In genomic region chr2:120153586-120154360, GRCm38 (mm10) we compare ENCODE assay signal across 8 mouse cellular contexts. TPM values are rescaled to one million over a fixed set of nuclear protein-coding genes. Genes with fewer than 3 reads are reported as not detected.
A peak's percentile ranks its signal among the peaks of the same experiment; 100 is the strongest.
DNase-seq lines count a peak whose midpoint lies in the region; ATAC-seq and TF ChIP-seq lines count a peak whose summit lies in the region.

No protein-coding gene starts in this region.

- H3K9me3 ChIP-seq in hindbrain, embryonic 15.5 days: no peaks in the 10 kb centered on the region
- H3K9me3 ChIP-seq in liver, embryonic 16.5 days (replicated peaks; ENCODE audit: control insufficient read depth, low read length): no peaks in the 10 kb centered on the region

- DNase-seq in adrenal gland, postnatal 14 days: peak; percentile 17
- no peak for DNase-seq in adrenal gland, postnatal 10 days
- DNase-seq in 3T3-L1 (ENCODE audit: low read depth, low spot score): peak; percentile 67
- no peak for DNase-seq in testis, postnatal 10 days (ENCODE audit: low spot score)

- no peak for TF ChIP-seq CTCF in cortical plate, adult 2 months (IDR thresholded peaks at IDR 0.05; ENCODE audit: extremely low read depth, insufficient read depth, low read length)

- no peaks in the 10 kb centered on the region for H3K27me3 ChIP-seq in hindbrain, embryonic 15.5 days
- H3K27me3 ChIP-seq in liver, embryonic 16.5 days (ENCODE audit: control insufficient read depth, insufficient read depth, low read depth, low read length): no peaks in the 10 kb centered on the region

- H3K9ac ChIP-seq in hindbrain, embryonic 15.5 days: peak overlapping the region; percentile 54
- peak overlapping the region; percentile 82 for H3K9ac ChIP-seq in liver, embryonic 16.5 days (ENCODE audit: low read depth, low read length)

- TF ChIP-seq POLR2A in cortical plate, adult 2 months (IDR thresholded peaks at IDR 0.05; ENCODE audit: extremely low read depth, insufficient read depth, low read length): no peak

- peak overlapping the region; percentile 56 for H3K4me3 ChIP-seq in cortical plate, adult 2 months (ENCODE audit: insufficient read depth, low read length)
- peak overlapping the region; percentile 70 for H3K4me3 ChIP-seq in hindbrain, embryonic 15.5 days
- H3K4me3 ChIP-seq in liver, embryonic 16.5 days (ENCODE audit: low read depth, low read length): peak overlapping the region; percentile 74

- no peak overlapping the region for H3K27ac ChIP-seq in cortical plate, adult 2 months (ENCODE audit: insufficient read depth, low read length)
- H3K27ac ChIP-seq in hindbrain, embryonic 15.5 days (replicated peaks): peak overlapping the region; percentile 61; the same call in 1 of the 2 replicates
- peak overlapping the region; percentile 81 for H3K27ac ChIP-seq in liver, embryonic 16.5 days (ENCODE audit: low read length)

- no peak for ATAC-seq in hindbrain, embryonic 15.5 days (ENCODE audit: low FRiP score, low read depth)
- no peak; the same call in 1 of the 2 replicates for ATAC-seq in liver, embryonic 16.5 days (ENCODE audit: low read depth)
- ATAC-seq in neutrophil, adult 5-6 weeks (ENCODE audit: extremely low read depth, insufficient number of reproducible peaks, low FRiP score, poor library complexity, severe bottlenecking): peak; percentile 10; the same call in 1 of the 2 replicates

- H3K4me2 ChIP-seq in hindbrain, embryonic 15.5 days: peak overlapping the region; percentile 97
- peak overlapping the region; percentile 99 for H3K4me2 ChIP-seq in liver, embryonic 16.5 days (ENCODE audit: low read depth, low read length)

- H3K36me3 ChIP-seq in hindbrain, embryonic 15.5 days: no peaks in the 10 kb centered on the region
- H3K36me3 ChIP-seq in liver, embryonic 16.5 days (ENCODE audit: control insufficient read depth, insufficient read depth): no peaks in the 10 kb centered on the region

- WGBS in hindbrain, embryonic 15.5 days: 3% methylated on average over 38 of the region's 38 CpGs
- under 1% methylated on average over 38 of the region's 38 CpGs for WGBS in liver, embryonic 16.5 days (ENCODE audit: insufficient replicate concordance)

- H3K4me1 ChIP-seq in cortical plate, adult 2 months (ENCODE audit: control insufficient read depth, insufficient read depth, low read length): no peaks in the 10 kb centered on the region
- H3K4me1 ChIP-seq in hindbrain, embryonic 15.5 days (replicated peaks): peaks cover 6% of the 10 kb centered on the region
- H3K4me1 ChIP-seq in liver, embryonic 16.5 days (ENCODE audit: control insufficient read depth, low read depth, low read length): peaks cover 13% of the 10 kb centered on the region

RNA-seq across cellular contexts. Expression of gene Ehd4, which starts 0.6 kb away (rescaled TPM):
- total RNA-seq in adrenal gland, postnatal 14 days (2021): 34.2 and 48.1 TPM in 2 replicates
- total RNA-seq in adrenal gland, postnatal 10 days (2021): 10 to 100 TPM; 38.0 to 39.6 TPM
- polyA plus RNA-seq in cortical plate, adult 2 months (2012; rRNA removed): 9.1 and 10.6 TPM in 2 replicates
- 18.9 and 19.8 TPM in 2 replicates for polyA plus RNA-seq in hindbrain, embryonic 15.5 days (2015; fragmentation: Nextera tagmentation; extraction: Ambion mirVana)
- 17.5 and 20.6 TPM in 2 replicates for polyA plus RNA-seq in liver, embryonic 16.5 days (2015; fragmentation: Nextera tagmentation; extraction: Ambion mirVana)
- 42.6 and 46.1 TPM in 2 replicates for total RNA-seq in neutrophil, adult 5-6 weeks (2017)

Comparison
In these comparisons a context has a peak if more than half of its experiments do, and no peak if none do; other contexts are left out.
1. DNase-seq: peak in adrenal gland, postnatal 14 days (single experiment) and 3T3-L1 (single experiment); none in adrenal gland, postnatal 10 days (single experiment) and testis, postnatal 10 days (single experiment).
2. Peak in every context shown above with its lines, with median percentiles within 50 percentile points of each other: H3K4me3 ChIP-seq.